Mouse (Mus musculus): ENCODE measurements around the gene Awat1. TPM values are rescaled to one million over a fixed set of nuclear protein-coding genes. Genes with fewer than 3 reads are reported as not detected.
A peak's percentile ranks its signal among the peaks of the same experiment; 100 is the strongest.

The Awat1 gene
- polyA plus RNA-seq (2012; rRNA removed): not detected in 2 replicates

GRCm38 (mm10) chrX:100571951-100572350, at the start of gene Awat1:
Gene Awat1 (plus strand): TSS chrX:100572251.
- 94% methylated on average over 1 of the region's 1 CpGs for WGBS
- Histone ChIP-seq H3K4me1 (ENCODE audit: control insufficient read depth, insufficient read depth, low read length) (no peaks in the 10 kb centered on the region), H3K27me3 (ENCODE audit: control insufficient read depth, insufficient read depth, low read length) (no peaks in the 10 kb centered on the region), H3K4me3 (replicated peaks; ENCODE audit: insufficient read depth, low read depth, low read length) (no peak within 1 kb of the TSS), H3K27ac (ENCODE audit: insufficient read depth, low read length) (no peak within 1 kb of the TSS)
- DNase-seq: no peak
- no peak for TF ChIP-seq POLR2A (IDR thresholded peaks at IDR 0.05; ENCODE audit: borderline replicate concordance, insufficient read depth, low read length)
- TF ChIP-seq CTCF (IDR thresholded peaks at IDR 0.05; ENCODE audit: borderline replicate concordance, insufficient read depth, low read depth, low read length): no peak

- TF ChIP-seq POLR2A (IDR thresholded peaks at IDR 0.05; ENCODE audit: borderline replicate concordance, insufficient read depth, low read length) (no peak), CTCF (IDR thresholded peaks at IDR 0.05; ENCODE audit: borderline replicate concordance, insufficient read depth, low read depth, low read length) (no peak)
- H3K4me3 ChIP-seq (replicated peaks; ENCODE audit: insufficient read depth, low read depth, low read length): no peak within 1 kb of the TSS
- no peaks in the 10 kb centered on the region for H3K27me3 ChIP-seq (ENCODE audit: control insufficient read depth, insufficient read depth, low read length)
- no peak within 1 kb of the TSS for H3K27ac ChIP-seq (ENCODE audit: insufficient read depth, low read length)
- H3K4me1 ChIP-seq (ENCODE audit: control insufficient read depth, insufficient read depth, low read length): no peaks in the 10 kb centered on the region
- no peak for DNase-seq
- WGBS: 80% methylated on average over 4 of the region's 4 CpGs
Observed at GRCm38 (mm10) chrX:100524471-100524870, 47.6 kb upstream of the Awat1 start, which contains the start of gene Dgat2l6. Gene Dgat2l6 (plus strand): TSS chrX:100524838.

- 77% methylated on average over 3 of the region's 3 CpGs for WGBS
- H3K4me3 ChIP-seq (replicated peaks; ENCODE audit: insufficient read depth, low read depth, low read length): no peak overlapping the region
- TF ChIP-seq POLR2A (IDR thresholded peaks at IDR 0.05; ENCODE audit: borderline replicate concordance, insufficient read depth, low read length) (no peak), CTCF (IDR thresholded peaks at IDR 0.05; ENCODE audit: borderline replicate concordance, insufficient read depth, low read depth, low read length) (no peak)
- no peak overlapping the region for H3K27ac ChIP-seq (ENCODE audit: insufficient read depth, low read length)
- DNase-seq: no peak
- H3K27me3 ChIP-seq (ENCODE audit: control insufficient read depth, insufficient read depth, low read length): no peaks in the 10 kb centered on the region
- H3K4me1 ChIP-seq (ENCODE audit: control insufficient read depth, insufficient read depth, low read length): no peaks in the 10 kb centered on the region
Observed at GRCm38 (mm10) chrX:100556026-100556425, 16.0 kb upstream of the Awat1 start.

DNA sequence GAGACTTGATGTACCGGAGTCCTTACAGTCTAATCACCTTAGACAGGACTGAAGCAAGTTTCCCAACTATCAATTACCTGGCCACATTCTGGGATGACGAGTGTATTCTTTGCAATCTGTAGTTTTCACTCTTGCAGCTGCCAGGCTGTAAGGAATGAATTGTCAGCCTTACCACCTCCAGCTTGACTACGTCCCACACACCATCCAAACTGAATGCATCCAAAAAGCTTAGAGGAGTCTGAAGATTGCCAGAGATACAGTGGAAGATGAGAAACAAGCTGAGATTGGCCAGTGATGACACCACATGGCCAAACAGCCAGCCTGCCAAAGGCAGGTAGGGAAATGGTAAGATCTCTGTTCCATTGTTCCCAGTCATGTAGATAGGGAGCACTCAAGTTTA, 6.4 kb upstream of the Awat1 start:
- DNase-seq: no peak
- Histone ChIP-seq H3K4me3 (replicated peaks; ENCODE audit: insufficient read depth, low read depth, low read length) (no peak overlapping the region), H3K4me1 (ENCODE audit: control insufficient read depth, insufficient read depth, low read length) (no peaks in the 10 kb centered on the region), H3K27ac (ENCODE audit: insufficient read depth, low read length) (no peak overlapping the region), H3K27me3 (ENCODE audit: control insufficient read depth, insufficient read depth, low read length) (no peaks in the 10 kb centered on the region)
- WGBS: 87% methylated on average over 3 of the region's 3 CpGs
- TF ChIP-seq CTCF (IDR thresholded peaks at IDR 0.05; ENCODE audit: borderline replicate concordance, insufficient read depth, low read depth, low read length): no peak
- TF ChIP-seq POLR2A (IDR thresholded peaks at IDR 0.05; ENCODE audit: borderline replicate concordance, insufficient read depth, low read length): no peak

- no peak within 1 kb of the TSS for H3K4me3 ChIP-seq (replicated peaks; ENCODE audit: insufficient read depth, low read depth, low read length)
- WGBS: 51% methylated on average over 4 of the region's 4 CpGs
- H3K4me1 ChIP-seq (ENCODE audit: control insufficient read depth, insufficient read depth, low read length): no peaks in the 10 kb centered on the region
- TF ChIP-seq POLR2A (IDR thresholded peaks at IDR 0.05; ENCODE audit: borderline replicate concordance, insufficient read depth, low read length): no peak
- no peak for TF ChIP-seq CTCF (IDR thresholded peaks at IDR 0.05; ENCODE audit: borderline replicate concordance, insufficient read depth, low read depth, low read length)
- H3K27me3 ChIP-seq (ENCODE audit: control insufficient read depth, insufficient read depth, low read length): no peaks in the 10 kb centered on the region
- no peak within 1 kb of the TSS for H3K27ac ChIP-seq (ENCODE audit: insufficient read depth, low read length)
- DNase-seq: no peak
Observed at GRCm38 (mm10) chrX:100594791-100595190, 22.7 kb downstream of the Awat1 start, which contains the start of gene P2ry4. Gene P2ry4 (minus strand): TSS chrX:100594869.

GRCm38 (mm10) chrX:100597439-100597838, 25.4 kb downstream of the Awat1 start:
- WGBS: 26% methylated on average over 5 of the region's 5 CpGs
- TF ChIP-seq CTCF (IDR thresholded peaks at IDR 0.05; ENCODE audit: borderline replicate concordance, insufficient read depth, low read depth, low read length) (peak; percentile 18; the same call in 1 of the 2 replicates), POLR2A (IDR thresholded peaks at IDR 0.05; ENCODE audit: borderline replicate concordance, insufficient read depth, low read length) (no peak)
- no peak for DNase-seq

DNA sequence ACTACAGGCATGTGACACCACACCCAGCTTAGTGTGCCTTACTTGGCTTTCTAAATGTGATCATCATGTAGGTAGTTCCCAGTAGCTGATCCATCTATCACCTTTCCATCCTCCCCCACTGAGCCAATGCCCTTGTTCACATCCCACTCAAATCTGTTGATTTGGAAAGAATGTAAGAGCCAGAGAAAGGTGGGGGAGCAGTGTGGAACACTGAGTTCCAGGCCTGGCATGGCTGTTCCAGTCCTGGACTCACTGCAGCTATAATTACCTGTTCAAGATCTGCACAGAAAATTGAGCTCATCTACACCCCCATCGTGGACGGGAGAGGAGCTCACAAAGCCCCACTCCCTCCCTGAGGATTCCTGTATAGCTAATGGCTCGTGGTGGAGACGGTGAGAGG, 27.7 kb downstream of the Awat1 start:
- DNase-seq: no peak
- Histone ChIP-seq H3K27me3 (ENCODE audit: control insufficient read depth, insufficient read depth, low read length) (no peaks in the 10 kb centered on the region), H3K4me3 (replicated peaks; ENCODE audit: insufficient read depth, low read depth, low read length) (no peak overlapping the region), H3K27ac (ENCODE audit: insufficient read depth, low read length) (no peak overlapping the region), H3K4me1 (ENCODE audit: control insufficient read depth, insufficient read depth, low read length) (no peaks in the 10 kb centered on the region)
- TF ChIP-seq CTCF (IDR thresholded peaks at IDR 0.05; ENCODE audit: borderline replicate concordance, insufficient read depth, low read depth, low read length) (no peak), POLR2A (IDR thresholded peaks at IDR 0.05; ENCODE audit: borderline replicate concordance, insufficient read depth, low read length) (no peak)
- 66% methylated on average over 4 of the region's 4 CpGs for WGBS

More at GRCm38 (mm10) chrX:100597439-100597838, 25.4 kb downstream of the Awat1 start:
- no peak overlapping the region for H3K4me3 ChIP-seq (replicated peaks; ENCODE audit: insufficient read depth, low read depth, low read length)
- no peaks in the 10 kb centered on the region for H3K27me3 ChIP-seq (ENCODE audit: control insufficient read depth, insufficient read depth, low read length)
- no peaks in the 10 kb centered on the region for H3K4me1 ChIP-seq (ENCODE audit: control insufficient read depth, insufficient read depth, low read length)
- no peak overlapping the region for H3K27ac ChIP-seq (ENCODE audit: insufficient read depth, low read length)

DNA sequence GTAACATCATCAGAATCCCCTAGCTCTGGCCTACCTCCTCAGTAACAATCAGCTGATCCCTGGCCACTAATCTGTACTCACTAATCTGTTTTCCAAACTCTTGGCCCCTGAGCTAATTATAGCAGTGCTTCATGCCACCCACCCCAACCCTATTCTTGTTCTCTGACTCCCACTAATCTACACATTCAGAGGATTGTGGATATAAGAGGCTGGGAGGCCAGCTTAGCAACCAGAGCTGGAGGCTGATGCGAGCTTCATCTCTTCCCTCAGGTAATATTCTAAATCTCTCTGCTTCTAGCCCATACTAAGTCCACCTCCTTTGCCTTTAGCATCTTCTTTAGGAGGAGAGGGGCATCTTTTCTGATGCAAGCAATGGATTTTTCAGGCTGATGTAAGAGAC, 33.3 kb downstream of the Awat1 start, which contains the start of gene Arr3:
Gene Arr3, plus strand, starts transcription at position 184 of the 400 bp plus-strand sequence.
- Histone ChIP-seq H3K27ac (ENCODE audit: insufficient read depth, low read length) (no peak within 1 kb of the TSS), H3K4me1 (ENCODE audit: control insufficient read depth, insufficient read depth, low read length) (no peaks in the 10 kb centered on the region), H3K27me3 (ENCODE audit: control insufficient read depth, insufficient read depth, low read length) (no peaks in the 10 kb centered on the region), H3K4me3 (replicated peaks; ENCODE audit: insufficient read depth, low read depth, low read length) (no peak within 1 kb of the TSS)
- WGBS: 92% methylated on average over 1 of the region's 1 CpGs
- no peak for TF ChIP-seq CTCF (IDR thresholded peaks at IDR 0.05; ENCODE audit: borderline replicate concordance, insufficient read depth, low read depth, low read length)
- no peak for TF ChIP-seq POLR2A (IDR thresholded peaks at IDR 0.05; ENCODE audit: borderline replicate concordance, insufficient read depth, low read length)
- DNase-seq: no peak

All from cerebellum, adult 2 months (tissue).